Mouse (Mus musculus) neural tube, embryonic 11.5 days (tissue): ENCODE data around the gene Mad1l1. TPM values are rescaled to one million over a fixed set of nuclear protein-coding genes. Genes with fewer than 3 reads are reported as not detected.
A peak's percentile ranks its signal among the peaks of the same experiment; 100 is the strongest.

ENCODE experiments used
- ATAC-seq: fragments of 200-750 bp; cut with Nextera tagmentation; 2 replicates; pipeline ENCODE4 v1.8.0; 2017; ENCODE audit warnings: moderate number of reproducible peaks, mild to moderate bottlenecking, moderate TSS enrichment, moderate library complexity; ENCODE audit not compliant: insufficient read depth, low FRiP score, low TSS enrichment
- DNase-seq: peaks from one replicate; pipeline ENCODE4 v3.0.0-alpha.2; 2015; ENCODE audit warnings: low spot score
- H3K27ac ChIP-seq: fragments of 300-500 bp; sonication (generic); 2 replicates; pipeline ENCODE4 v1.5.1; 2014; ENCODE audit warnings: low read depth, mild to moderate bottlenecking, low read length
- H3K27me3 ChIP-seq: fragments of 300-500 bp; sonication (generic); 2 replicates; pipeline ENCODE4 v1.6.1; 2014; ENCODE audit warnings: mild to moderate bottlenecking, low read length, mixed read lengths; ENCODE audit not compliant: control insufficient read depth, insufficient read depth
- H3K36me3 ChIP-seq: fragments of 300-500 bp; sonication (generic); 2 replicates; pipeline ENCODE4 v1.6.1; 2014; ENCODE audit warnings: mild to moderate bottlenecking, low read length, moderate library complexity, mixed read lengths; ENCODE audit not compliant: control insufficient read depth, insufficient read depth
- H3K4me1 ChIP-seq: fragments of 300-500 bp; sonication (generic); 2 replicates; pipeline ENCODE4 v1.6.1; 2014; ENCODE audit warnings: low read length, mixed read lengths; ENCODE audit not compliant: control insufficient read depth, insufficient read depth
- H3K4me2 ChIP-seq: fragments of 300-500 bp; sonication (generic); 2 replicates; pipeline ENCODE4 v1.6.1; 2014; ENCODE audit warnings: low read depth, mild to moderate bottlenecking, moderate library complexity
- H3K4me3 ChIP-seq: fragments of 300-500 bp; sonication (generic); 2 replicates; pipeline ENCODE4 v1.5.1; 2014; ENCODE audit warnings: low read depth, low read length
- H3K9ac ChIP-seq: fragments of 300-500 bp; sonication (generic); 2 replicates; pipeline ENCODE4 v1.6.1; 2014; ENCODE audit warnings: mild to moderate bottlenecking, low read length
- H3K9me3 ChIP-seq: fragments of 300-500 bp; sonication (generic); 2 replicates; pipeline ENCODE4 v1.6.1; 2016; ENCODE audit warnings: low read length; ENCODE audit not compliant: control insufficient read depth
- WGBS: fragments of 180-500 bp; shearing (Covaris S2); extraction: QIAGEN DNeasy Blood & Tissue Kit; methylation state at CpG from one replicate; pipeline ENCODE4 v1.1.7; 2014; 5-methylcytosine and 5-hydroxymethylcytosine counted together
- polyA plus RNA-seq: library from polyadenylated mRNA; unstranded; fragments of >200 nt; fragmentation: Nextera tagmentation; extraction: Ambion mirVana; gene quantifications from 2 replicates; pipeline ENCODE4 v1.2.1, GENCODE M21; 2014

Gene Mad1l1
- polyA plus RNA-seq, 1 experiment from 2014 or later, result 51.9 TPM

DNA sequence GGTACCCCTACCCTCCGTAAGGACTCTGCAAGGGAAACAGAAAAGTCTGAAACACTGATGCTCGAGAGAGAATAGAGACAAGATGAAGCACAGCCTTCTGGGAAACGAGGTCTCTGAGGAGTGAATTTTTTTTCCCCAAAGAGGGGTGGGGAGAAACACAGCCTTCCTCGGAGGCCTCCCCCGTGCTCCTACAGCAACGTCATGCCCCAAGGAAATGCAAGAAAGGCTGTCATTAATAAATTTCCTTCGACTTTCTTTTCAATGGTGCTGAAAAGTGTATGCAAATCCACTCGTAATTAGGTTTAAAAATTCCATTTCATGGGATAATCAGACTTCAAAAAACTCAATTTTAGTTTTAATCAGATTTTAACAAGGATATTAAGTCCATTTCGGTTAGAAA lies 41.1 kb downstream of the Mad1l1 start:
- Histone ChIP-seq H3K27me3 (no peaks in the 10 kb centered on the region), H3K27ac (no peak overlapping the region), H3K36me3 (peaks cover 2% of the 10 kb centered on the region; the same call in 1 of the 2 replicates), H3K4me2 (no peak overlapping the region), H3K9me3 (no peaks in the 10 kb centered on the region), H3K4me1 (no peaks in the 10 kb centered on the region), H3K4me3 (no peak overlapping the region), H3K9ac (no peak overlapping the region)
- no peak for ATAC-seq
- DNase-seq, result no peak
- WGBS, result 76% methylated on average over 9 of the region's 9 CpGs

DNA sequence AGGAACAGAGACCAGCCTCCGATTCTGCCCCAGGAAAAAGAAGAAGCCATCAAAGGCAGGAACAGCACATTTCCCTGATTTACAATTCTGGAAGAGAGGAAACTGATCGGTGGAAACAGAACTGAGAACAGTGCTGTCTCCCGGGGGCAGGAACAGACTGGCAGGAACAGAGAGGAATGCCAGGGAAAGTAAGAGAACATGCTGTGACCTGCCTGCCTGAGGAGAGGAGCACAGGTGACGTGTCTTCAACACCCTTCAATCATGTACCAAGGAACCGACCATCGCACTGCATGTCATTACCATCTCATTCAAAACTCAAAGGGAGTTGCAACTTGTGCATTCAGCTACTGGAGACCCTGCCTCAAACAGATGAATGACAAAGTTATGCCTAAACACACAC lies 44.6 kb downstream of the Mad1l1 start:
- ATAC-seq, result no peak
- H3K36me3 ChIP-seq, result no peaks in the 10 kb centered on the region; the same call in 1 of the 2 replicates
- DNase-seq, result no peak
- no peak overlapping the region for H3K4me3 ChIP-seq
- H3K9me3 ChIP-seq, result no peaks in the 10 kb centered on the region
- H3K9ac ChIP-seq, result no peak overlapping the region
- no peak overlapping the region for H3K4me2 ChIP-seq
- no peaks in the 10 kb centered on the region for H3K27me3 ChIP-seq
- H3K27ac ChIP-seq, result no peak overlapping the region
- 92% methylated on average over 6 of the region's 6 CpGs for WGBS
- no peaks in the 10 kb centered on the region for H3K4me1 ChIP-seq

DNA sequence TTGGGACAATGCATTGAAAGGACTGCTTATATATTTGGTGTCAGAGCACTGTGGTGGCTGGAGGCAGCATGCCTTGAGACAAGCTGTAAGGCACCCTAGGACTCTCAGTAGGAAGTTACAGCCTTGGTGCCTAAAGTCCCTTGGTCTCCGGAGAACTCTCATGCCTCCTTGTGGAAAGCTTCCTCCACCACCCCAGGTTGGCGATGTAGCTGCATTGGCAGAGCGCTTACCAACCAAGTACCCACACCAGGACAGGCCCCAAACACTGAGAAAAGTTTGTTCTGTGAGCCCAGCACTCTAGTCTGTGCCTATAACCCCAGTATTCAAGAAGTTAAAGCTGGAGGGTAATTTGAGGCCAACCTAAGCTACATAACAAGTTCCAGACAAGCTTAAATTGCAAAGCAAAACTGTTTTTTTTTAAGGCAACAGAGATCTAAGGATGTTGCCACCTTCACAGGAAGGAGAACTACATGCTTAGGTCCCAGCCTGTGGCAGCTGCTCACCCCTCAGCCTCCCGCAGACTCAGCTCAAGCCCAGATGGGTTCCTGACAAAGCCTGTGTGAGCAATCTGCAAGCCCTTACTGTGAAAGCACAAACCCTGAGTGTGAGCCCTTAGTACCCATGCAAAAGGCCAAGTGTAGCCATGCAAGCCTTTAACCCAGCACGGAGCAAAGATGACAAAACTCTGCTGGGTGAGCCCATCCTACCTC lies 50.2 kb downstream of the Mad1l1 start:
- Histone ChIP-seq H3K9ac (no peak overlapping the region), H3K4me3 (no peak overlapping the region), H3K4me1 (no peaks in the 10 kb centered on the region), H3K36me3 (no peaks in the 10 kb centered on the region; the same call in 1 of the 2 replicates), H3K27ac (no peak overlapping the region), H3K9me3 (no peaks in the 10 kb centered on the region), H3K4me2 (no peak overlapping the region), H3K27me3 (no peaks in the 10 kb centered on the region)
- 90% methylated on average over 5 of the region's 5 CpGs for WGBS
- DNase-seq (no peak), ATAC-seq (no peak)

DNA sequence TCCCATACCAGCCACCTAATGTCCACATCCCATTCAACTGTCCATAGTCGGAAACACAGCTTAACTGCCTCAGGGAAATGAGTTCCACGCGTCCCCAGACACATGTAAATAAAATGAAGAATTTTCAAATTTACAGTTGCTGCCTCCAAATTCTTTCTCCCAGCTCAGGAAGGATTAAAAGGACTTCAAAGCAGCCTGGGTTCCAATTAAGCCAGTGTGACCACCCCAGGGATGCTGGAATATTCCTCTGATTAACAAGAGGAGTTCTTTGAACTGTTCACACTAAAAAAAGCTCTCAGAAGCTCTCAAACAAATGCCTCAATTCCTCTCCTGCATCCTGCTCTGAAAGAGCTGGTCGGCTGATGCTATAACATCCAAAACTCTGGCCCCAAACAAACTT lies 53.0 kb downstream of the Mad1l1 start:
- DNase-seq, result no peak

DNA sequence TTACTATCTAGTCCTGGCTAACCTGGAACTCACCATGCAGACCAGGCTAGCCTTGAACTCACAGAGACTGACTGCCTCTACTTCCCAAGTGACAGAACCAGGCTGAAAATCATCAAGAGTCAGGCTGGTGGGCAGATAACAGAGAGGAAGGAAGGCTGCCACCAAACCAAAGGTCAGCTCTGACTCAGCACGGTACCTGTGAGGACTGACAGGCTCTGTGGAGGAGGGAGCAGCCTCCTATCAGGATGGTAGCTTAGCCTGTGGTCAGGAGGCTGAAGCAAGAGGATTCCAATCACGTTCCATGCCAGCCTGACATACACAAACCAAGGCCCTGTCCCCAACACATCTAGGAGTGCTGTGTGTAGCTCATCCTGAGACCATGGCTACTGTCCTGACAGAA lies 54.3 kb downstream of the Mad1l1 start:
- Histone ChIP-seq H3K27ac (no peak overlapping the region), H3K9ac (no peak overlapping the region), H3K27me3 (no peaks in the 10 kb centered on the region), H3K4me1 (peaks cover 21% of the 10 kb centered on the region), H3K4me2 (no peak overlapping the region), H3K36me3 (no peaks in the 10 kb centered on the region), H3K4me3 (no peak overlapping the region), H3K9me3 (no peaks in the 10 kb centered on the region)
- WGBS, result 88% methylated on average over 2 of the region's 2 CpGs
- no peak for DNase-seq
- no peak for ATAC-seq

More for the DNA sequence above, 53.0 kb downstream of the Mad1l1 start:
- H3K4me3 ChIP-seq, result no peak overlapping the region
- 71% methylated on average over 4 of the region's 4 CpGs for WGBS
- no peak overlapping the region for H3K9ac ChIP-seq
- peaks cover 19% of the 10 kb centered on the region for H3K4me1 ChIP-seq
- ATAC-seq, result no peak
- no peak overlapping the region for H3K27ac ChIP-seq
- no peaks in the 10 kb centered on the region for H3K9me3 ChIP-seq
- no peak overlapping the region for H3K4me2 ChIP-seq
- H3K36me3 ChIP-seq, result no peaks in the 10 kb centered on the region
- no peaks in the 10 kb centered on the region for H3K27me3 ChIP-seq

DNA sequence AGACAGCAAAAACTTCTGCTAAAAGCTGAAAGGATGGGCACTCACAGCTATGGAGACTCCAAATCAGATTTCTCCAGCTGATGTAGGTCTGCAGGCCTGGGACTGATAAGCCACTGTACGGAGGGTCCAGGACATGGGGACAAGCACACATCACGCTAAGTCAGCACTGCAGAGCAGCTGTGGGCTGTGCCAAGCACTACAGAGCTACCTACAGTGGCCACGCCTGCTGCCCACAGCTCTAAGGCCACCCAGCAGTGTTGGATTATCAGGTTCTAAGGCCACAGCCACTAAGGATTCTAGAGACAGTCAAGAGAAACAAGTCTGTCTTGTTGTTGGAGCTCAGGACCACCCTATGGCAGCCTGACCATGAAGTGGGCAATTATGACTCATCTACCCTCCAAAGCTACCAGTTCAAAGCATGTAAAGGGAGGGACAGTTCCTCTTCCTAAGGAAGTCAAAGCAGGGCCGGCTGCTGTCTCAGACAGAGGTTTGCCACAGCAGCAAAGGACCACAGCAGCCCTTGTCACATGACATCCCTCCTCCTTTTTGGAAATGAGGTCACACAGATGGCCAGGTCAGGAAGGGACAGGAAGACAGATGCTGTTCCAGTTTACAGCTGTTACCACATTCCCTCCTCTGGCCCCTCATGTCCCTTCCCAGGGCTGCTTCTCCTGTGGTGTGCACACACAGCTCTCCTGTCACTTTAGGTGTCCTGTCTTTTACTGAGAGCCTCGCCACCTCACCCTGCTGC lies 56.4 kb downstream of the Mad1l1 start:
- WGBS, result 66% methylated on average over 5 of the region's 5 CpGs
- no peaks in the 10 kb centered on the region for H3K27me3 ChIP-seq
- H3K36me3 ChIP-seq, result no peaks in the 10 kb centered on the region
- H3K27ac ChIP-seq, result peak overlapping the region; percentile 81
- peak overlapping the region; percentile 18 for H3K9ac ChIP-seq
- no peak overlapping the region for H3K4me2 ChIP-seq
- ATAC-seq (no peak), DNase-seq (no peak)
- H3K9me3 ChIP-seq, result no peaks in the 10 kb centered on the region
- H3K4me3 ChIP-seq, result no peak overlapping the region
- peaks cover 21% of the 10 kb centered on the region for H3K4me1 ChIP-seq

DNA sequence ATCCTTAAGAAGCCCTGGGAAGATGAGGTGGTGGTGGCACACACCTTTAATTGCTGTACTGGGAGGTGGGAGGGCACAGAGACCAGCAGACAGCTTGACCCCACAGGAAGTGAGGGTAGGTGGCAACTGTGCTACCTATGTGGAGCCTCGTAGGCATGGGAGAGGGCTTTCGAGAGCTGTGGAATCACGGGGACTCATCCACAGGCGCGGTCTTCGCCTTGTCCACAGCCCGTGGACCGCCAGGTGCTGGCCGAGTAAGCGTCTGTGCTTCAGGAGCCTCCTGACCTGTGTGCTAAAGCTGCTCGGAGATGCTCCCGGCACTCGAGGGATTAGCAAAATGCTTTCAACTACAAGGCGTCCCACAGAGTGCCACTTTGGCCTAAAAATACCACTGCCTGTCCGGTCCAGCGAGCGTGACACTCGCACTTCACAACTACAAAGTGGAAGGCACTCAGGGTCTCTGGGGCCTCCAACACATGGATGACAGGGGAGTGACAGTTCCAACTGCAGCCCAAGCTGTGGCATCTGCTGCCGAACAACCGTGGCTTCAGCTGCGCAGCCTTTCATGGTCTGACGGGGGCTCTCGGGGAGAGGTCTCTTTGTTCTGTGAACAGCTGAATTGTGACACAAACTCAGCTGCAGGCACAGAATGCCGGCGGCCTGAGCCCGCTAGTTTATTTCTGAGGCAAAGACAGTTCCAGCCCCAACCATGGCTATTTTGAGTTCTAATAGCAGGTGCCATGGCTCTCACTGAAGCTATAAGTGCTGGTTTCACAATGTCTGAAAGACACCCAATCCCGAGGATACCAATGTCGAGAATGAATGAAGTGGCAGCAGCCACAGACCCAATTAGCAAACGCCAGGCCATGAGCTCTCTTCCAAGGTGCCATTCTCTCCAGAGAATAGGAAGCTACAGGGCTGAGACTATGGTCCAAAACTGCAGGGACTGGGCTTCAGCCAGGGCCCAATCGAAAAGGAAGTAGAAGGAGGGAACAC lies 57.3 kb downstream of the Mad1l1 start:
- H3K9ac ChIP-seq, result peak overlapping the region; percentile 20; the same call in 1 of the 2 replicates
- no peaks in the 10 kb centered on the region for H3K27me3 ChIP-seq
- no peak overlapping the region for H3K4me2 ChIP-seq
- peak; percentile 80 for ATAC-seq
- no peaks in the 10 kb centered on the region for H3K36me3 ChIP-seq
- WGBS, result 41% methylated on average over 30 of the region's 30 CpGs
- DNase-seq, result peak; percentile 74
- H3K4me3 ChIP-seq, result no peak overlapping the region
- peak overlapping the region; percentile 81 for H3K27ac ChIP-seq
- H3K4me1 ChIP-seq, result peaks cover 21% of the 10 kb centered on the region
- H3K9me3 ChIP-seq, result no peaks in the 10 kb centered on the region

DNA sequence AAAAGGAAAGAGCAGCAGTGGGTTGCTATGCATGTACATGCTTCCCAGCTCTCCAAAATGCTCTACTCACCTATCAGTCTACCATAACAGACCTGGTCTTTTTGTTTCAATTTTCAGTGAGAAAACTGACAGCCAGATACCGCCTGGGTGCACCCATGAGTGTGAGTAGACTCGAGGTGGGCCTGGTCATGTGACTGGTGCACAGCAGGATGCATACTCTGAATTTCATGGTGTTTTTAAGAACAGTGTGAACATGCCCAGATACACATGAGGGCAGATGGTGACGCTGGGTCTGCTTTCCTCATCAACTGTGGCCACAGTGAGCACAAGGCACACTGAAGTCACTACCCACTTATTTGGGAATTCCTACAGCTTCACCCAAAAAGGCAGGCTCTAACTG lies 59.0 kb downstream of the Mad1l1 start:
- H3K4me2 ChIP-seq, result no peak overlapping the region
- no peak overlapping the region for H3K4me3 ChIP-seq
- H3K4me1 ChIP-seq, result peaks cover 21% of the 10 kb centered on the region
- WGBS, result 72% methylated on average over 3 of the region's 3 CpGs
- ATAC-seq (no peak), DNase-seq (no peak)
- H3K27ac ChIP-seq, result no peak overlapping the region
- no peaks in the 10 kb centered on the region for H3K9me3 ChIP-seq
- no peaks in the 10 kb centered on the region for H3K36me3 ChIP-seq
- H3K27me3 ChIP-seq, result no peaks in the 10 kb centered on the region
- no peak overlapping the region for H3K9ac ChIP-seq
